Mouse (Mus musculus) kidney, postnatal 36 days (tissue): ENCODE measurements at regions not wholly inside any gene's neighbourhood (a gene's known extent, or its start where the extent isn't known, plus 50 kb on each side); places are given as distances from the start of the nearest gene placed in this dataset.
A peak's percentile ranks its signal among the peaks of the same experiment; 100 is the strongest.

ENCODE experiments used
- DNase-seq, 2 experiments: peaks; one replicate each; pipeline ENCODE4 v3.0.0; 2021 to 2022; ENCODE audit warnings: mixed read lengths in 2 of 2

DNA sequence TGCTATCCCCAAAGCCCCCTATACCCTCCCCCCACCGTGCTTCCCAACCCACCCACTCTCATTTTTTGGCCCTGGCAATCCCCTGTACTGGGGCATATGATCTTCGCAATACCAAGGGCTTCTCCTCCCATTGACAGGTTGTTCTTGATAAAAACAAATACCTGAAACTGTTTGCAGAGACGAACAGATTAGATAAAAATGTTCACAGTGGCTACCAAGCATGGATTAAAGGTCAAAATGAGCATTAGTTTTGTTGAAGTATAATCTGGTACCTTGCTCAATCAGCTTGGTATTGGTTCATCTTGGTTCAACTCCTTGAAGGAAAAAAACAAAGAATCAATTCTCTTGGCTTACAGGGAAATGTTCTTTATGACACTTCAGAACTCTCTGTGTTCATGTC lies 81.5 kb upstream of the Dab2 start:
- DNase-seq, result no peak

DNA sequence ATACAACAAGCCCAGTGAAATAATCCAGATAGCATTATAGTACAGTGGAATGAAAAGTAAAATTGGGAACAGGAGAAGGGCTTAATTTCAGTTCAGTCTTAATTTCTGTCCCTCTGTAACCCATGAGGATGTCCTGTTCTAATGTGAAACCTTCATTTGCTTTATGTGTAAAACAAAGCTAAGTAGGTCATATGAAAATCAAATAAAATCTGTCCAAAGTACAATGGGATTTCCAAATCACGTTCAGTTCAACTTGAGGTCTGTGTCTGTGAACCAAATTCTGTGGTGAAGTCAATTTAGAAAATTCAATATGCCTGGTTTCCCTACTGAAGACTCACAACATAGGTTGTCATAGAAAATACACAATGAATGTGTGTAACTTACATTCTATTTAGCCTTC lies 74.4 kb upstream of the Dab2 start:
- DNase-seq, result no peak

DNA sequence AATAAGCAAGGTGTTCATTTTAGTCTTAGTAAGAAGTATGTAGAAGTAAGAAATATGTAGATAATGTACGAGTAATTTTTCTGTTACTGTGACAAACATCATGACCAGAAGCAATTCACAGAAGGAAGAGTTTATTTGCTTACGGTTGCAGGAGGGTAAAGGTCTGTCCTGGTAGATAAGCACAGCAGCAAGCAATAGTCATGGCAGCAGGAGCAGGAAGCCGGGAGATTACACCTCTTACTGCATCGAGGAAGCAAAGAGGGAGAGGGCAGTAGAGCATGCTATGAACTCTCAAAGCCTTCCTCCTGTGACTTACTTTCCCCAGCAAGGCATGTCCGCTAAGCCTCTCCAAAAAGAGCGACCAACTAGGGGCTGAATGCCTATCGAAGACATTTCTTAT lies 69.0 kb upstream of the Dab2 start:
- DNase-seq, result no peak

DNA sequence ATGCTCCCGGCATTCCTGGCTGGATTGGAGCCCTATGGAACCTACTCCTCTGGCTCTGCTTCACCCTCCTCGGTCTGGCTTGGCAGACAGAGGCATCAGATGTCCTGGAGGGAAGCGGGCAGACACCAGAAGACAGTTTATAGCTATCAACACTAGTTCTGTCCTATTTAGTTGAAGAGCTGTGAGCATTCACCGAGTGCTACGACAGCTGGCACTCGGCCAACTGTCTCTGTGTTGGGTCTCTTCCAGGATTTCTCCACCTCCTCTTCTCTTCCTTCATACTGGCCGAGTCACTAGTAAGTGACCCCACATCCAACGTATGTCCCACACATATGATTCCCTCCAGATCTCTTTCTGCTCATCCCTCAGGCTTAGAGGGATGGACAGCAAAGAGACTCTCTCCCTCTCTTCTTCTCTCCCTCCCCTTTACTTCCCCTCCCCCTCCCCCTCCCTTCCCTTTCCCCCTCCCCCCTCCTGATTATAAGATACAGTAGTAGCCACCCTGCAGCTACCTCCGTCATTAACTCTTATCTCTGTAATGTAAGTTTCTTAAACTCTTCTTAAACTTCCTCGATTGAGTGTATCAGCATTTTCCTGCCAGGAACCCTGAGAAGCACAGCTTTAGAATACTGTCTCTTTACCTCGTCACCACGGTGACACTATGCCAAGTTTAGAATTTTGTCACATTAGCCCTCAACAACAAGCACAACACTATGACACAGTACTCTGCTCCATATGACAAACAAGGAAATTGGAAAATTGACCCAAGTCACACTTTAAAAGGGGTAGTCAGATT lies 68.1 kb upstream of the Dab2 start:
- peak; percentile 7 to 56 for DNase-seq

DNA sequence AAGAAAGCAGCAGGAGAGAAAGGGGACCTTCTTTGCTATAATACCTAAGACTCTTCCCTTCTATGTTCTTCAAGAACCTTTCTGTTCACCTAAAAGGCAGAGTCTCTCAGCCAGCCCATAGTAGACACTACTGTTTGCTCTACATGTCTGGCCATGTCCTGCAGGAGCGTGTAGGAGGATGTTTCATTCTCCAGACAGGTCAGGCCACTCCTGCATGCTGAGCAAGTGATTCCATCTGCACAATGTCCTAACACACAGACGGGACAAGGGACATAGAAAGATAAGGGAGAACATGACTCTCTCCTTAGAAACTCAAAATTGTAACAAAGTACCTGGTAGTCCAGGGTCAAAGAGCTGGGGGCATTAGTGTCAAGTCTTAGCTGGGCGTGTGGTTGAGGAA lies 66.0 kb upstream of the Dab2 start:
- no peak for DNase-seq

DNA sequence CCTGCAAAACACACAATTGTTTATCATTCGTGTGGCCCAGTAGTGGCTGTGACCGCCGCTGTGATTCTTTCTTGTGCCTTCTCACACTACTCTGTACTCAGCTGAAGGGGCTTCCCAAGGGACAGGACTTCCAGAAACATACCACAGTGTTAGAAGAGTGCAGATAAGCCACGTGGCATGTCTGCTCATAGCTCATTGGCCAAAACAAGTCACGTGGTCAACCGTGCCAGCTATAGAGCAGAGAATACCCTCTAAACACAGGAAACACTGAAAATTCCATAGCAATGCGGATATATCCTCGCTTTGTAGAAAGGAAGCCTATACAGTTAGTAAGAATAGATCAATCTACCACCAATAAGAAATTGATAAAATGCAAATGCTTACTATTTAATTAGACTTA lies 63.0 kb upstream of the Dab2 start:
- DNase-seq, result no peak

DNA sequence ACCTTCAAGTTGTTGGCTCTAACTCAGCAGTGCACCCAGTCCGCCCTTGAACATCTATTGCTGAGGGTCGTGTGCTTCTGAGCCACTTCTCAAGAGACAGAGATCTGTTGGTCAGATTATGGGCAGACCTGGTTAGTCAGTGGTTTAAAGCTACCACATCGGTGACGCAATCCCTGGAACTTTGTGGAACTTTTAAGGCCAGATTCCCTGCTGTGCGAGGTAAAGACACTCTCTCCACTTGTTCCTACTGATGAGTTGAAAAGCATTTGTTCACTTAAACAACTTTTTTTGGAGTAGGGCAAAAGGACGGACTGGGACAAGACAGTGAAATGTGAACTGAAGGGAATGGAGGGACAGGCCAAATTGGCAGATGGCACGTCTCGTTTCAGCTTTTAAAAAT lies 61.9 kb upstream of the Dab2 start:
- DNase-seq, result peak in 1 of 2 experiments; percentile 16

DNA sequence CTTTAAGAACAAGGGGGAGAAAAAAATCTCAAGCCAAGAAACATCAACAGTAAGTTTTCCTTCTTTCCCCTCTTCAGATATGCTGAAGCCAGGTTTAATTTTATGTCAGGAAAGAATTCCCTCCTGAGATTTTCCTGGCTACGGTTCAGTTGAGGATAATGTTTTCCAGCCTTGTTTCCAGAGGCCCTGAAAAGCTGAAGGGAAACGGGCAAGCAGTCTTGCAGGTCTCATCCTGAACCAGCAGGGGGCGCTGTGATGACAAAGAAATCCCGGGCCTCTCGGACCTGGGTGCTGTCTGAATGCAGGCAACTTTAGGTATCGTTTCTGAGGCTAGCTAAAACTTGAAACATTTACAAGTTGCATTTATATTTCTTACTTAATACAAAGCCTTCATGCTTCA lies 61.5 kb upstream of the Dab2 start:
- DNase-seq, result peak; percentile 84 to 92

DNA sequence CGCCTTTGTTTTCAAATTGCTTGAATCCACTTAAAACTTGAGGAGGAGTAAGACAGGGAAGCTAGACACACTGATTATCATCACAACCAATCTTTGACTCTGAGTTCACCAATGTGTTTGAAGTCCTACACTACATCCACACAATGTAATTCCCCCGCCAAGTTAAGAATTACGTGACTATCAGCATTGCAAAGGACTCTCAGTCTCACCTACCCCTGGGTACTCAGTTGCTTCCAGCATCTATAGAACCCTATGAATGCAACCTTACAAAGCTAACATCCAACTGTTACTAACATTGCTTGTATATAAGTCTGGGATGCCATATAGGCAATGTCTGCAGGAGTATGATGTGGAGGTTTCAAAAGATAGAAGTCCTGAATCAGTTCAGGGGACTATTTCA lies 60.8 kb upstream of the Dab2 start:
- no peak for DNase-seq

DNA sequence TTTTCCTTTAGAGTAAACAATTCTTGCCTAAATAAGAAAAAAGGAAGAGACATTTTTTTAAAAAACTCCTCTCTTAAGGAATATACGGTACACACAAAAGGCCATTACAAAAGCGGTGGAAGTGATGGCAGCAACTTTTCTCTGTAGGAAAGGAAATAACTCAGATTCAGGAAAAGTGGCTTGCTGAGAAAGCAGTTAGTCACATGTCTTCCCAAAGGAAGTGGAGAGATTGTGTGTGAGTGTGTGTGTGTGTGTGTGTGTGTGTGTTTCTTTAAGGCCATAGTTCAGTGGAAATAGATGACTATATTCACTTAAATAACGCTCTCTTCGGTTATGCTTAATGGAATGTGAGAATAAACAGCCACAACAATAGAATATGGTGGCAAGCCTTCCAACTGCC lies 57.5 kb upstream of the Dab2 start:
- DNase-seq, result peak; percentile 49 to 50

DNA sequence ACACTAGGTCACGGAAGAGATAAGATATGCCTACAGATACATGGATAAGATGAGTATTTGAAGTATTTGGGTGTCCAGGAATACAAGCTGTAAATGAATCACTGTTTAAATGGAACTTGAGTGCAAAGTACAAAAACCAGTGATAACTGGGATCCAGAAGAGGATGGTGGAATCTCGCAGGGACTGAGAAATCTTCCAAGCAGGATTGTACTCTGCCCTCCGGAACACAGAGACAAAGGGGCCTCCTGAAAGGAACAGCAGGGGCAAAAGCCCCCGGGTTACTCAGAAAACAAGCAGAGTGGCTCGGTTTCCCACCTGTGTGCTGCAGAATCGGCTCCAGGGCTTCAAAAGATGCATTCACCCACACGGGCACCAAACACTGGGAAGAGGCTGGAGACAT lies 55.2 kb upstream of the Dab2 start:
- peak; percentile 59 to 68 for DNase-seq

DNA sequence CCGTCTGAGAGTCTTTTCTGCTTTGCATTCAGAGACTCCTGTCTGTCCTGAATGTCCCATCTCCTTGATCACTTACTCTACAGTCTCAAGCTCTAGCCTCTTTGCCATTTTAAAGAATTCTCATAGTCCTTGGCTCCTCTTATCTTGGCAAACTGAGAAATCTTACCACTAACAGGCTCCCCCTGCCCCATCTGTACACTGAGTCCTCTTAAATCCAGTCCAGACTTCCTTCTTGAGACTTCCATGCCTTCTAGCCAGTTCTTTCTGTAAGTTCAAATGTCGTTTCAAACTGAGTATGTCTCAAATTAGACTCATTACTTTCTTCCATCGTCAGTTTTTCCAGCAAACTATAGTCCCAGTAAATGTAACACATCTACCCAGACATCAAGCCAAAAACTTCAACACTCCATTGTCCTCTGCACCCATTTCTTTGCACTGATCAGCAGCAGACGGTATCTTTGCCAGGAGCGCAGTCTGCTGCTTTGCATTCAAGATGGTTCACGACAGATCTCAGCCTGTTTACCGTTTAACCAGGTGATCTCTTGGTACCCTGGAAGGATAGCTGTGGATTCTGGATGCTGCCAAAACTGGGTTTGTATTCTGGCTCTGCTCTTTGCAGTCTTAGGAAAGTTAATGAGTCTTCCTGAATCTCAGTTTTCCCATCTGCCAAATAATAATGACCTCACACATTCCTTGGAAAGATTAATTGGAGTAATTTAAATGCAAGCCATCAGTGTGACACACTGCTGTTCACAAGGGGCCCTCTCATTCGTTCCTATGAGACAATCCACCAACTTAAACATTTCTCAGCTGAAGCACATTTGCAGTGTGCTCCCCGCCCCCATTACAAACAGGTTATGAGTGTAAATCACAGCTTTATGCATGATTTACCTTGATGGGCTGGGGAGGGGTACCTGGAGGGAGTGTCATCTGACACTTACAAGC lies 53.4 kb upstream of the Dab2 start:
- peak in 1 of 2 experiments; percentile 25 for DNase-seq

DNA sequence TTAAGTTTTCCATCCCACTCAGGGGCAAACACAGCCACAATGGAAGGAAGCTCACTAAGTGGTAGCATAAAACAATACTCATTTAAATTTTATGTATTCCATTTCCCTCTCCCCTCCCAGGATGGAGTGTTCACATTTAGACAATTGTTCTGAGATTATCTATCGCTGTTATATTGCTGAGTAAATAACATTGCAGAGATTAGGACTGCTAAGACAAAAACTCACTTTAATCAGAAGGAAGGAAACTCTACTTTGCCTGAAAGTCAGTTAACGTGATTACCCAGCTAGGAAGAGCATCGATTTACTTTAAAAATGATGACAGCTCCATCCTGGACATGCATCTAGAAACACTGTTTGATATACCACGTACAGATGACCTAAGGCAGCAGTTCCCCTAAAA lies 51.1 kb upstream of the Dab2 start:
- DNase-seq, result no peak
